ENCODE assay signal across 19 mouse cellular contexts in genomic region chr15:100156095-100156707, GRCm38 (mm10).
DNase-seq lines count a peak whose midpoint lies in the region; ATAC-seq and TF ChIP-seq lines count a peak whose summit lies in the region.
"Had no signal": no experiment of that assay in that cellular context is flagged by ENCODE, and none has a peak within 500 bp of the region (broad histone marks: within the 10 kb centered on the region; RNA-seq: fewer than 3 reads in every experiment).

No protein-coding gene starts in this region.

- intact Hi-C loops in gastrocnemius, postnatal 14 days (cut with DNase I; ENCODE audit: low total_unique reads) = no loop called here

- 70% methylated on average over 4 of the region's 4 CpGs for WGBS in liver, adult 2 months
- WGBS in liver, postnatal 0 days (ENCODE audit: insufficient replicate concordance) = 66% methylated on average over 4 of the region's 4 CpGs
- 67% methylated on average over 4 of the region's 4 CpGs for WGBS in intestine, embryonic 16.5 days
- WGBS in small intestine, adult 2 months = 40% methylated on average over 4 of the region's 4 CpGs

- peak; percentile 39 for DNase-seq in liver, adult 2 months (ENCODE audit: extremely low read depth, low read depth, low spot score)
- no peak for DNase-seq in liver, postnatal 0 days
- DNase-seq in right cerebral cortex, adult 2 months (ENCODE audit: low spot score in 2 of 2) = no peak
- no peak for DNase-seq in gastrocnemius, postnatal 14 days
- DNase-seq in urinary bladder, postnatal 4 days (ENCODE audit: low spot score in 2 of 2) = no peak
- DNase-seq: adrenal gland, postnatal 14 days; cerebellum, adult 11-12 months; cerebellum, adult 9-10 months; cerebellum, postnatal 25 days; heart, postnatal 14 days had no signal

- H3K36me3 ChIP-seq in liver, adult 2 months (ENCODE audit: control insufficient read depth, insufficient read depth, low read length) = peaks cover 22% of the 10 kb centered on the region
- peaks cover 53% of the 10 kb centered on the region for H3K36me3 ChIP-seq in liver, postnatal 0 days (replicated peaks; ENCODE audit: insufficient read depth, low read length)
- peaks cover 12% of the 10 kb centered on the region; the same call in 1 of the 2 replicates for H3K36me3 ChIP-seq in intestine, embryonic 16.5 days (ENCODE audit: control insufficient read depth, insufficient read depth, low read length)
- peaks cover 32% of the 10 kb centered on the region for H3K36me3 ChIP-seq in small intestine, adult 2 months (ENCODE audit: control insufficient read depth, insufficient read depth, low read length)

- H3K4me3 ChIP-seq in liver, adult 2 months (ENCODE audit: insufficient read depth, low read depth, low read length) = no peak overlapping the region
- no peak overlapping the region for H3K4me3 ChIP-seq in liver, postnatal 0 days (ENCODE audit: low read depth, low read length)
- no peak overlapping the region for H3K4me3 ChIP-seq in intestine, embryonic 16.5 days (ENCODE audit: low read length)
- no peak overlapping the region for H3K4me3 ChIP-seq in small intestine, adult 2 months (ENCODE audit: low read depth, low read length)
- H3K4me3 ChIP-seq: embryonic facial prominence, embryonic 12.5 days; hindbrain, embryonic 10.5 days; hindbrain, embryonic 15.5 days had no signal

- H3K9ac ChIP-seq in liver, adult 2 months (ENCODE audit: low read depth, low read length) = no peak overlapping the region
- H3K9ac ChIP-seq in liver, postnatal 0 days (replicated peaks) = no peak overlapping the region
- H3K9ac ChIP-seq in intestine, embryonic 16.5 days (ENCODE audit: low read depth, low read length) = no peak overlapping the region
- H3K9ac ChIP-seq: embryonic facial prominence, embryonic 12.5 days; hindbrain, embryonic 15.5 days had no signal

- no peak for TF ChIP-seq CTCF in liver, adult 2 months (IDR thresholded peaks at IDR 0.05; ENCODE audit: low read depth, low read length)
- TF ChIP-seq CTCF in liver, postnatal 0 days (IDR thresholded peaks at IDR 0.05; ENCODE audit: low read depth) = no peak
- no peak for TF ChIP-seq CTCF in small intestine, adult 2 months (IDR thresholded peaks at IDR 0.05; ENCODE audit: extremely low read depth, insufficient read length, insufficient replicate concordance, low read depth, low read length)

- no peaks in the 10 kb centered on the region for H3K9me3 ChIP-seq in liver, postnatal 0 days (ENCODE audit: low read length)
- H3K9me3 ChIP-seq in intestine, embryonic 16.5 days (ENCODE audit: control insufficient read depth, low read length) = no peaks in the 10 kb centered on the region
- H3K9me3 ChIP-seq: embryonic facial prominence, embryonic 12.5 days; hindbrain, embryonic 10.5 days; hindbrain, embryonic 15.5 days had no signal

- no peak for TF ChIP-seq POLR2A in liver, adult 2 months (IDR thresholded peaks at IDR 0.05; ENCODE audit: extremely low read depth, insufficient read depth, low read length)
- no peak for TF ChIP-seq POLR2A in small intestine, adult 2 months (IDR thresholded peaks at IDR 0.05; ENCODE audit: low read depth, low read length)

- H3K79me2 ChIP-seq in liver, adult 2 months (ENCODE audit: control insufficient read depth, insufficient read depth, low read length) = no peaks in the 10 kb centered on the region

- H3K27me3 ChIP-seq in liver, adult 2 months (ENCODE audit: control insufficient read depth, insufficient read depth, low read length) = no peaks in the 10 kb centered on the region
- H3K27me3 ChIP-seq in liver, postnatal 0 days (ENCODE audit: insufficient read depth, low read length) = no peaks in the 10 kb centered on the region
- no peaks in the 10 kb centered on the region for H3K27me3 ChIP-seq in intestine, embryonic 16.5 days (replicated peaks; ENCODE audit: control insufficient read depth, insufficient read depth, low read length)
- H3K27me3 ChIP-seq in small intestine, adult 2 months (ENCODE audit: control insufficient read depth, insufficient read depth, low read length) = no peaks in the 10 kb centered on the region
- H3K27me3 ChIP-seq: CH12.LX; embryonic facial prominence, embryonic 12.5 days; hindbrain, embryonic 15.5 days; Patski had no signal

- no peaks in the 10 kb centered on the region for H3K4me1 ChIP-seq in liver, adult 2 months (ENCODE audit: control insufficient read depth, insufficient read depth, low read length)
- H3K4me1 ChIP-seq in liver, postnatal 0 days (ENCODE audit: insufficient read depth) = no peaks in the 10 kb centered on the region
- peaks cover 6% of the 10 kb centered on the region for H3K4me1 ChIP-seq in intestine, embryonic 16.5 days (ENCODE audit: control insufficient read depth, insufficient read depth, low read length)
- peaks cover 17% of the 10 kb centered on the region for H3K4me1 ChIP-seq in small intestine, adult 2 months (ENCODE audit: control insufficient read depth, insufficient read depth, insufficient read length, low read length)
- H3K4me1 ChIP-seq: embryonic facial prominence, embryonic 12.5 days; hindbrain, embryonic 10.5 days had no signal

- no peak for TF ChIP-seq EP300 in liver, postnatal 0 days (IDR thresholded peaks at IDR 0.05; ENCODE audit: low read depth)

- no peak overlapping the region for H3K4me2 ChIP-seq in liver, postnatal 0 days (ENCODE audit: low read depth, low read length)
- H3K4me2 ChIP-seq in intestine, embryonic 16.5 days (ENCODE audit: low read depth, low read length) = no peak overlapping the region
- H3K4me2 ChIP-seq: embryonic facial prominence, embryonic 12.5 days; hindbrain, embryonic 15.5 days had no signal

- no peak for ATAC-seq in liver, postnatal 0 days
- ATAC-seq in intestine, embryonic 16.5 days = peak; percentile 98
- ATAC-seq: activated CD4-positive, CD25-positive, alpha-beta regulatory T cell, adult 4 months; forebrain, embryonic 16.5 days; Patski had no signal

- no peak overlapping the region for H3K27ac ChIP-seq in liver, adult 2 months (replicated peaks; ENCODE audit: insufficient read depth, low read depth, low read length)
- no peak overlapping the region for H3K27ac ChIP-seq in liver, postnatal 0 days (ENCODE audit: low read depth)
- H3K27ac ChIP-seq in intestine, embryonic 16.5 days (ENCODE audit: low read length) = peak overlapping the region; percentile 84
- peak overlapping the region; percentile 90 for H3K27ac ChIP-seq in small intestine, adult 2 months (ENCODE audit: insufficient read depth, low read depth, low read length)
- H3K27ac ChIP-seq: embryonic facial prominence, embryonic 12.5 days; hindbrain, embryonic 10.5 days; hindbrain, embryonic 15.5 days had no signal

Comparison
In these comparisons a context has a peak if more than half of its experiments do, and no peak if none do; other contexts are left out.
1. H3K27ac ChIP-seq: peak in intestine, embryonic 16.5 days (single experiment) and small intestine, adult 2 months (single experiment); none in liver, adult 2 months (single experiment) and liver, postnatal 0 days (single experiment).